Mouse (Mus musculus): ENCODE data around the gene Eefsec. TPM values are rescaled to one million over a fixed set of nuclear protein-coding genes. Genes with fewer than 3 reads are reported as not detected.

Gene Eefsec
- total RNA-seq, 2 experiments from 2014 or later = 23.3 to 24.0 TPM

- intact Hi-C loops (cut with DNase I) = no loop called here
- peak; percentile 40 for DNase-seq
Observed at GRCm38 (mm10) chr6:88431202-88431601, 15.1 kb downstream of the Eefsec start.

GRCm38 (mm10) chr6:88416130-88416758, 30.1 kb downstream of the Eefsec start:
- peak; percentile 34 for DNase-seq
- intact Hi-C loops (cut with DNase I) = no loop called here

GRCm38 (mm10) chr6:88412604-88413003, 33.7 kb downstream of the Eefsec start:
- intact Hi-C loops (cut with DNase I) = no loop called here
- no peak for DNase-seq

- intact Hi-C loops (cut with DNase I) = no loop called here
- DNase-seq = no peak
Observed at GRCm38 (mm10) chr6:88409492-88409891, 36.8 kb downstream of the Eefsec start.

GRCm38 (mm10) chr6:88400451-88400850, 45.9 kb downstream of the Eefsec start:
- no peak for DNase-seq
- intact Hi-C loops (cut with DNase I) = no loop called here

GRCm38 (mm10) chr6:88397985-88398384, 48.4 kb downstream of the Eefsec start:
- intact Hi-C loops (cut with DNase I) = no loop called here
- no peak for DNase-seq

- DNase-seq = no peak
- intact Hi-C loops (cut with DNase I) = no loop called here
Observed at GRCm38 (mm10) chr6:88388946-88389345, 57.4 kb downstream of the Eefsec start.

- DNase-seq = peak; percentile 27
- intact Hi-C loops (cut with DNase I) = no loop called here
Observed at GRCm38 (mm10) chr6:88387836-88388724, 58.3 kb downstream of the Eefsec start.

- no peak for DNase-seq
- intact Hi-C loops (cut with DNase I) = no loop called here
Observed at GRCm38 (mm10) chr6:88384420-88385053, 61.8 kb downstream of the Eefsec start.

- DNase-seq = no peak
- intact Hi-C loops (cut with DNase I) = no loop called here
Observed at GRCm38 (mm10) chr6:88383734-88384133, 62.6 kb downstream of the Eefsec start.

- no peak for DNase-seq
- intact Hi-C loops (cut with DNase I) = no loop called here
Observed at GRCm38 (mm10) chr6:88379756-88380155, 66.6 kb downstream of the Eefsec start.

GRCm38 (mm10) chr6:88378829-88379228, 67.5 kb downstream of the Eefsec start:
- intact Hi-C loops (cut with DNase I) = no loop called here
- no peak for DNase-seq

GRCm38 (mm10) chr6:88374247-88374646, 72.1 kb downstream of the Eefsec start:
- intact Hi-C loops (cut with DNase I) = no loop called here
- no peak for DNase-seq

GRCm38 (mm10) chr6:88369851-88370635, 76.3 kb downstream of the Eefsec start:
- intact Hi-C loops (cut with DNase I) = no loop called here
- peak; percentile 36 for DNase-seq

- DNase-seq = no peak
- intact Hi-C loops (cut with DNase I) = no loop called here
Observed at GRCm38 (mm10) chr6:88363475-88364012, 82.8 kb downstream of the Eefsec start.

GRCm38 (mm10) chr6:88361096-88361495, 85.2 kb downstream of the Eefsec start:
- DNase-seq = no peak
- intact Hi-C loops (cut with DNase I) = no loop called here

- intact Hi-C loops (cut with DNase I) = no loop called here
- DNase-seq = no peak
Observed at GRCm38 (mm10) chr6:88358210-88358609, 88.1 kb downstream of the Eefsec start.

GRCm38 (mm10) chr6:88355866-88356265, 90.5 kb downstream of the Eefsec start:
- intact Hi-C loops (cut with DNase I) = no loop called here
- no peak for DNase-seq

GRCm38 (mm10) chr6:88352541-88352940, 93.8 kb downstream of the Eefsec start:
- intact Hi-C loops (cut with DNase I) = no loop called here
- DNase-seq = peak; percentile 44

- intact Hi-C loops (cut with DNase I) = no loop called here
- DNase-seq = peak; percentile 39
Observed at GRCm38 (mm10) chr6:88346776-88347175, 99.6 kb downstream of the Eefsec start.
